Mouse (Mus musculus) right cerebral cortex, adult 18-20 months (tissue): ENCODE results near the gene Lrrc18.

Experiments used
- DNase-seq: peaks from one replicate; pipeline ENCODE4 v3.0.0; 2022; ENCODE audit warnings: mixed read lengths

The Lrrc18 gene

DNA sequence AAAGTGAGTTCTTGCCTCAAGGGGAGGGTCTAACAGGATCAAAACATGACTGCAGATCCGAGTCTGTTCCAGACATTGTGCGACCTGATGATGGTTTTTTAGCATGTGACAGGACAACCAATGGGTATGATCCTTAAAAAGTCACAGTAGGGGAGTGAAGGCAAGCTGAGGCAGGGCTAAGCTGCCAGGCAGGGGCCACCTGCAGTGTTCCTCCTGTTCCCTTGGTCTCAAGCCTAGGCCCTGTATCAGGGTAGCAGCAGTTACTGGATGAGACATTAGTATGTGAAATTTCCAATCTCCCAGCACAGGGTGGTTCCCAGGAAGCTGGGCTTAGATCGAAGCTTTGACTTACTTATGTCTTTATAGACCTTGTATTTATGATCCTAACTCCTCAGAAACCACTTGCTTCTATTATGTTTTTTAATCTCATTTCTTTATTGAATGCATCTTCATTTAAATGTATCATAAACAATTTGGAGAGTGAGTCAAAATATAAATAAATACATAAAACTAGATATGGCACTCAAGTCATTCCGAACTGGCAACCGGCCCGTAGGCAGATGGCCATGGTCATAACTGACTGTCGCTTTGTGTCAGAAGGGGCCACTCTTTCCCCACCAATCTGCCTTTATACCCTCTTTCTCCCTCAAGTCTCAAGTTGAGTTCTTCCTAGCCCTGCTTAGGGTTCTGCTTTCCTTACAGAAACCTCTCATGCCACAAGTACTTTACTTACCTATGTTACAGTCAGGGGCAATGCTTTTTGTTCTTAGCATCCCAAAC lies 67.9 kb downstream of the Lrrc18 start:
- DNase-seq: no peak

DNA sequence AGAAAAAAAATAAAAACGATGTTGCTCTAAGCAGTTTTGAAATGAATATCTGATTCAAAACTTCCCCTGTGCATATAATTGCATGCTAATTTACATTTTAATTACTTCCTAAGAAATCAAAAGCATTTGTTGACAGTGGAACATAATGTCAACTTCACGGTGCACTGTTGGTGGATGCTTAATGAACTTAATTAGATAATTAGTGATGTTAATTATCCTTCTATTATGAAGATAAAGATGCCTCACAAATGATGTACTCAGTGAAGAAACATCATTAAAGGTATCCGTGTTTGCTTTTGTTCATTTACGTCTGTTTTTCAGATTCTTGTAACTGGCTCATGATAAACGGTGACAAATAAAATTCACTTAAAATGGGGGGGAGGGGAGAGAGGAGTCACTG lies 71.8 kb downstream of the Lrrc18 start:
- no peak for DNase-seq
